Mouse (Mus musculus) forebrain, postnatal 0 days (tissue): ENCODE measurements at regions not wholly inside any gene's neighbourhood (a gene's known extent, or its start where the extent isn't known, plus 50 kb on each side); places are given as distances from the start of the nearest gene placed in this dataset.

Experiments used
- ATAC-seq: fragments of 200-750 bp; cut with Nextera tagmentation; 2 replicates; pipeline ENCODE4 v1.8.0; 2017; ENCODE audit warnings: mild to moderate bottlenecking, moderate library complexity
- DNase-seq: peaks from one replicate; pipeline ENCODE4 v3.0.0-alpha.2; 2015
- H3K27ac ChIP-seq: fragments of 300-500 bp; sonication (generic); 2 replicates; pipeline ENCODE4 v1.5.1; 2014; ENCODE audit warnings: low read depth, mild to moderate bottlenecking, antibody characterized with exemption, low read length, moderate library complexity, mixed read lengths
- H3K27me3 ChIP-seq: fragments of 300-500 bp; sonication (generic); 2 replicates; pipeline ENCODE4 v1.6.1; 2014; ENCODE audit warnings: mild to moderate bottlenecking, low read length, mixed read lengths; ENCODE audit not compliant: insufficient read depth
- H3K36me3 ChIP-seq: fragments of 300-500 bp; sonication (generic); 2 replicates; pipeline ENCODE4 v1.6.1; 2014; ENCODE audit warnings: mild to moderate bottlenecking, moderate library complexity; ENCODE audit not compliant: insufficient read depth
- H3K4me1 ChIP-seq: fragments of 300-500 bp; sonication (generic); 2 replicates; pipeline ENCODE4 v1.6.1; 2014; ENCODE audit warnings: antibody characterized with exemption; ENCODE audit not compliant: insufficient read depth
- H3K4me2 ChIP-seq: fragments of 300-500 bp; sonication (generic); 2 replicates; pipeline ENCODE4 v1.6.1; 2014; ENCODE audit warnings: low read depth, mild to moderate bottlenecking, moderate library complexity
- H3K4me3 ChIP-seq: fragments of 300-500 bp; sonication (generic); 2 replicates; pipeline ENCODE4 v1.5.1; 2014; ENCODE audit warnings: low read depth, low read length, mixed read lengths
- H3K9ac ChIP-seq: fragments of 300-500 bp; sonication (generic); 2 replicates; pipeline ENCODE4 v1.6.1; 2014; ENCODE audit warnings: mild to moderate bottlenecking
- H3K9me3 ChIP-seq: fragments of 300-500 bp; sonication (generic); 2 replicates; pipeline ENCODE4 v1.6.1; 2016; ENCODE audit warnings: low read length
- CTCF ChIP-seq: sonication (generic); IDR thresholded peaks from 2 replicates; pipeline ENCODE4 v1.5.1; 2016; ENCODE audit warnings: antibody characterized with exemption, control low read depth, low read depth
- WGBS: fragments of 180-500 bp; shearing (Covaris S2); extraction: QIAGEN DNeasy Blood & Tissue Kit; methylation state at CpG from one replicate; pipeline ENCODE4 v1.1.7; 2014; 5-methylcytosine and 5-hydroxymethylcytosine counted together

GRCm38 (mm10) chr15:56746698-56747097 is 730.7 kb downstream of the Slc22a22 start:
- no peaks in the 10 kb centered on the region for H3K27me3 ChIP-seq
- H3K4me1 ChIP-seq, result no peaks in the 10 kb centered on the region
- DNase-seq (no peak), ATAC-seq (no peak)
- H3K27ac ChIP-seq, result no peak overlapping the region
- no peak overlapping the region for H3K4me3 ChIP-seq
- no peaks in the 10 kb centered on the region for H3K9me3 ChIP-seq
- no peaks in the 10 kb centered on the region for H3K36me3 ChIP-seq
- no peak overlapping the region for H3K9ac ChIP-seq
- no peak overlapping the region for H3K4me2 ChIP-seq
- no peak for TF ChIP-seq CTCF
- WGBS, result 27% methylated on average over 1 of the region's 1 CpGs

GRCm38 (mm10) chr15:56744915-56745314 is 732.5 kb downstream of the Slc22a22 start:
- no peak overlapping the region for H3K4me3 ChIP-seq
- 39% methylated on average over 4 of the region's 4 CpGs for WGBS
- H3K4me1 ChIP-seq, result no peaks in the 10 kb centered on the region
- no peak for ATAC-seq
- H3K36me3 ChIP-seq, result no peaks in the 10 kb centered on the region
- DNase-seq, result peak; percentile 19
- no peak overlapping the region for H3K4me2 ChIP-seq
- TF ChIP-seq CTCF, result peak; percentile 57
- no peak overlapping the region for H3K27ac ChIP-seq
- no peaks in the 10 kb centered on the region for H3K9me3 ChIP-seq
- H3K9ac ChIP-seq, result no peak overlapping the region
- H3K27me3 ChIP-seq, result no peaks in the 10 kb centered on the region
